Mouse (Mus musculus) right cerebral cortex, adult 2 months (tissue): ENCODE data around the gene Dpep3.

Source experiments
- DNase-seq, 2 experiments: peaks; one replicate each; pipeline ENCODE4 v3.0.0; 2021 to 2022; ENCODE audit warnings: low spot score in 2 of 2

Dpep3 gene

DNA sequence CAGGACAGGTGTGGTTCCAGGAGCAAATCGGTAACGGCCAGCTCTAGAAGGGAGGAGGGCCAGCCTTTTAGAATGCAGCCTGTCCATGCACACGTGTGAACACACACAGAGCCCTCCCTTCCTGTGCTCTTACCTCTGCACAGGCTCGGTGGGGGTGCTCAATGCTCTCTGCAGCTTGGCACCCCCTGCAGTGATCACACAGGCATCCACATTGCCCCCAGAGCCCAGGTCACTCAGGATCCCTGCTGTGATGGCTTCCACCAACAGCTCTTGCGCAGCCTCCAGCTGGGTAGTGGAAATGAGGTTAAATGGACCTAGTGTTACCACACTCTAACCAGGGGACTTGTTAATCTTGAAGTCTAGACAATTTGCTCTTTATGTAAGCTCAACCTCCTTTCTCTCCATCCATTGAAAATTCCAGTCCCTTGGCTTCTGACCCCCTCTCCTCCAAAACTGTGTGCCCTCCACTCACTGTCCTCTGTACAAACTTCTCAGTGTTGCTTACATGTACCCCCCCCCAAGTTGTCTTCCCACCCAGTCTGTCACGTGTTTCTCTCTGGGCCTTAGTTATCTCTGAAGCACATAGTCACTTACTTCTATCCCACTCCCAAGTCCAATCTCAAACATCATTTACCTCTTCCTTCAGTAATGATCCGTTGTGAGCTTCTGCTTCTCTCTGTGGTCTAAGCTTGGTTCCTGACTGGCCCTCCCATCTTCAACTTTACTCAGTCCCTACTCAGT is 43.2 kb downstream of the Dpep3 start:
- DNase-seq, result no peak

DNA sequence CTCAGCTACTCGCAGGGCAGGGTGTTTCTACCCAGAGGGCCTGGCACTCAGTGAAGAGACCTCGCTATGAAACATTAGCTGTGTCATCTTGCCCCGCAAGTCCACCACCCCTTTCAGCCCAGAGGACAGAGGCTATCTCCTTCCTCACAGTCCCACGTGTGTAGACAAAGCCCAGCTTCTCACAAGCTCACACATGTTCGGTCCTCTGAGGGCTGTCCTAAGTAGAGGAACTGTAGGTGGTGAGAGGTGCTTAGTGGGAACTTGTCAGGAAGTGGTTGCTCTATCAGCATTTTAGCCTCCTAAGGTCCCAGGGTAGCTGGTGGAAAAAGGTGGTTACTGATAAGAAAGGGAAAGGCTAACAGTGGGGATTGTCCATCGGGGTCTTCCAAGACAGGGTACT is 44.1 kb downstream of the Dpep3 start:
- no peak for DNase-seq

DNA sequence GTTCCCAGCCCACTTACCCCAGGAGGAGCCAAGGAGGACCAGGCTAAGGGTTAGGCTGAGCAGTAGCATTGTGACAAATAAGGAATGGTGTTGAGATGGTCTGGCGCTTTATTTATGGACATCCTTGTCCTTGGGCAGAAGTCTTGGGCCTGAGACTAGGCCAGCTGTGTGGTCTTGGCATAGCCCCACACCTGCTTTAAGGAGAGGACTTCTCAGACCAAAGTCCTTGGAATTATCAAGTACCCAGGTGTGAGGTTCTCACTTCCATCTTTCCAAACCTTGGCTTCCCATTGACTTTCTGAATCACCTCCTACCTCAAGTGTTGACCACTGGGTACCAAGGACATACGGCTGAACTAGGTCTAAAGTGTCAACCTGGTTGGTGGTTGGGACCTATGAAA is 45.5 kb downstream of the Dpep3 start, which contains the start of gene Ctrl:
Ctrl (minus strand) TSS at position 101 of the 400 bp plus-strand sequence.
- no peak for DNase-seq

DNA sequence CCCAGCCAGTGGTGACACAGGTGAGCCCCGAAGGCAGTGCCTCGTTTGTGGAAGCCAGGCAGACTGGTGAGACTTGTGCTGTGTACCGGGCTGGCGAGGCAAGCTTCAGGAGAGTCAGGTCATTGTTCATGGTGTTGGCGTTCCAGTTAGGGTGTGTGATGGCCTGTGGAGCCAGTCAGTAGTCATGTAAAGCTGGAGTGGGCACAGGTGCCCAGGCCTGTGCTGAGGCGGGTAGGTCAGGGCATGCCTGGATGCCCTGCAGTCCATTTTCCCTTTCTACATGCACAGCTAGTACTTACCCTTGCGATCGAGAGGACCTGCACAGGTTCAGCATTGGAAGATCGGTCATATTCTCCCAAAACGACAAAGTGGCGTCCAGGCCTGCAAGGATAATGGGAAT is 46.7 kb downstream of the Dpep3 start:
- DNase-seq, result no peak

DNA sequence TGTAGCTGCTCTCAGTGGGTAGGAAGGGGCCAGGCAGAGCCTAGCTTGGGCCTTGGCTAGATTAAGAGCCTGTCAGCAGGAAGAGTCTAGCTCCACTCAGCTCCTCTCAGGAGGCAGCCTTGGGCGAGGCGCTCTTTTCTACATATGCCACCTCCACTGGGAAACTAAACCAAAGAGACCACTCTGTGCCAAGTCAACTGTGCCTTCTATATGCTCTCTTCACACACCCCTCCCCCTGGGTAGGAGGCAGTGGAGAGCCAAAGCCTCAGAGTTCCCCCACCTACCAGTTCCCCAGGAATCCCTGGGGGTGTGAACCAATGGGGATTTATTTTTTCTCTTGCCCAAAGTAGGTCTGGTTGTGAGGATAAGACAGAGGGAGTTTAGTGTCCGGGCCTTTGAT is 48.0 kb downstream of the Dpep3 start:
- peak; percentile 39 to 55 for DNase-seq

DNA sequence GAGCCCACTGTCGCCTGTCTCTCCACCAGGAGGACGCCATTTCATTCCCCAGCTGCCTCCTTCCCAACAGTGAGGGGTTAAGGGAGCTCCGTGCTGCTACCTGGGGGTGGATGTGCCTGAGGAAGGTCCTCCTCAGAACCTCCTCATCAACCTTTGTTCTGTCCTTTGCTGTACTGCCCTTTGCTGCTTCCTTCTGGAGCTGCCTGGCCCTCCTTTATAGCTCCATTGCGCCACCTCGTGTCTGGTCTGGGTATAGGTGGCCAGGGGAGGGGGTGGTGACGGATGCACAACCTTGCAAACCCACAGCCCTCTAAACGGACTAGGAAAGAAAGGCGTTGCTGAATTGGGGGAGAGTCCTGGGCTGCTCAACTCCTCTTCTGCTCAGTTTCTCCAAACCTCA is 48.6 kb downstream of the Dpep3 start:
- DNase-seq, result peak; percentile 82 to 91

DNA sequence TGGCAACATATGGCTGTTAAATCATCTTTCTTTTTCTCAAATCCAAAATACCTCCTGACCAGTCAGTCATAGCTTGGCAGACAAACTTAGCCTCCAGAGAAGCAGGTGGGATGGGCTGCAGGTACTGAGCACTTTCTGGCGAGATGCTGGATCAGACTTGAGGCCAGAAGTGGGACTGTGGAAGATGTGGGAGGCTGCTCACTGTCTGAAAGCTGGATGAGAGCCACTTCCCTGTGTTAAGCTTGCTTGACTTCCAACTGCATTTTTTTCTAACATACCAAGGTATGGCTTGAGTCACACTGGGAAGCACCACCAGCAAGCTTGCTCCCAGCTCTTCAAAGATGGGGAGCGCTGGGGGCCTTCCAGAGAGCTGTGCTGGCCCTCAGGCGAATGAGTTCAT is 54.1 kb downstream of the Dpep3 start:
- peak; percentile 52 for DNase-seq
